Mouse (Mus musculus) MEL (cell line): ENCODE data around the gene Zfr. TPM values are rescaled to one million over a fixed set of nuclear protein-coding genes. Genes with fewer than 3 reads are reported as not detected.

ENCODE experiments used
- DNase-seq: peaks from one replicate; pipeline ENCODE4 v3.0.0; 2011; ENCODE audit warnings: low read depth, low spot score
- H3K27ac ChIP-seq: 2 replicates; pipeline ENCODE4 v1.5.1; 2012; ENCODE audit warnings: low read depth, mild to moderate bottlenecking, control low read depth, low read length, moderate library complexity; ENCODE audit not compliant: control insufficient read depth
- H3K27me3 ChIP-seq, 2 experiments: fragments of 150-350 bp in 1 of 2; sonication (generic) in 1 of 2; 2 replicates each; pipeline ENCODE4 v1.6.1; 2012; ENCODE audit warnings: low read length in 2 of 2, mild to moderate bottlenecking in 2 of 2, improper control_type of control experiment in 1 of 2, moderate library complexity in 1 of 2; ENCODE audit not compliant: insufficient read depth in 2 of 2, control insufficient read depth in 1 of 2
- H3K36me3 ChIP-seq, 2 experiments: 2 replicates each; pipeline ENCODE4 v1.6.1; 2012 to 2014; ENCODE audit warnings: low read length in 2 of 2, improper control_type of control experiment in 1 of 2, inconsistent platforms in 1 of 2, mild to moderate bottlenecking in 1 of 2; ENCODE audit not compliant: insufficient read depth in 2 of 2, control insufficient read depth in 1 of 2
- H3K4me1 ChIP-seq, 2 experiments: fragments of 150-350 bp in 1 of 2; sonication (generic) in 1 of 2; 2 replicates each; pipeline ENCODE4 v1.6.1; 2012; ENCODE audit warnings: low read length in 2 of 2, improper control_type of control experiment in 1 of 2, mild to moderate bottlenecking in 1 of 2; ENCODE audit not compliant: insufficient read depth in 2 of 2, control insufficient read depth in 1 of 2
- H3K4me3 ChIP-seq, 2 experiments: fragments of 150-350 bp in 1 of 2; sonication (generic) in 1 of 2; 2 replicates each; pipeline ENCODE4 v1.5.1; 2012; ENCODE audit warnings: low read depth in 2 of 2, low read length in 2 of 2, mild to moderate bottlenecking in 2 of 2, moderate library complexity in 2 of 2, control low read depth in 1 of 2, improper control_type of control experiment in 1 of 2; ENCODE audit not compliant: control insufficient read depth in 1 of 2, insufficient read depth in 1 of 2
- H3K79me2 ChIP-seq: 2 replicates; pipeline ENCODE4 v1.6.1; 2012; ENCODE audit warnings: mild to moderate bottlenecking, low read length, moderate library complexity; ENCODE audit not compliant: control insufficient read depth, poor library complexity, insufficient read depth
- H3K9ac ChIP-seq: 2 replicates; pipeline ENCODE4 v1.6.1; 2012; ENCODE audit warnings: low read depth, mild to moderate bottlenecking, control low read depth, low read length, moderate library complexity; ENCODE audit not compliant: control insufficient read depth, poor library complexity, severe bottlenecking
- H3K9me3 ChIP-seq: fragments of 150-350 bp; sonication (generic); replicated peaks from 2 replicates; pipeline ENCODE4 v1.6.1; 2012; ENCODE audit warnings: mild to moderate bottlenecking, low read length, improper control_type of control experiment, moderate library complexity; ENCODE audit not compliant: insufficient read depth
- BHLHE40 ChIP-seq: IDR thresholded peaks from 2 replicates; pipeline ENCODE4 v1.6.1; 2012; ENCODE audit warnings: low read depth, mild to moderate bottlenecking, inconsistent platforms, low read length, improper control_type of control experiment, borderline replicate concordance
- CHD1 ChIP-seq: IDR thresholded peaks from 2 replicates; pipeline ENCODE4 v1.6.1; 2012; ENCODE audit warnings: low read depth, mild to moderate bottlenecking, inconsistent platforms, low read length, improper control_type of control experiment
- CHD2 ChIP-seq: IDR thresholded peaks from 2 replicates; pipeline ENCODE4 v1.6.1; 2011; ENCODE audit warnings: low read length, improper control_type of control experiment
- CTCF ChIP-seq, 3 experiments: IDR thresholded peaks in 2 of 3; conservative IDR thresholded peaks in 1 of 3; 2 replicates each; pipeline ENCODE4 v1.5.1; 2011 to 2012; ENCODE audit warnings: low read length in 3 of 3, low read depth in 2 of 3, mild to moderate bottlenecking in 2 of 3, improper control_type of control experiment in 1 of 3, inconsistent platforms in 1 of 3, mixed read lengths in 1 of 3, moderate library complexity in 1 of 3; ENCODE audit not compliant: control insufficient read depth in 1 of 3, insufficient read depth in 1 of 3, poor library complexity in 1 of 3, severe bottlenecking in 1 of 3
- EP300 ChIP-seq, 2 experiments: IDR thresholded peaks; 2 replicates each; pipeline ENCODE4 v1.6.1; 2011; ENCODE audit warnings: improper control_type of control experiment in 2 of 2, low read length in 2 of 2, low read depth in 1 of 2, mild to moderate bottlenecking in 1 of 2
- ETS1 ChIP-seq: IDR thresholded peaks from 2 replicates; pipeline ENCODE4 v1.6.1; 2012; ENCODE audit warnings: low read depth, mild to moderate bottlenecking, inconsistent platforms, low read length, improper control_type of control experiment, moderate library complexity
- MAX ChIP-seq: IDR thresholded peaks from 2 replicates; pipeline ENCODE4 v1.6.1; 2011; ENCODE audit warnings: low read length, improper control_type of control experiment
- MEF2A ChIP-seq: IDR thresholded peaks from 2 replicates; pipeline ENCODE4 v1.6.1; 2014; ENCODE audit warnings: low read depth, mild to moderate bottlenecking, inconsistent platforms, low read length, improper control_type of control experiment; ENCODE audit not compliant: poor library complexity, insufficient replicate concordance, severe bottlenecking; ENCODE audit errors: extremely low read depth
- MXI1 ChIP-seq: IDR thresholded peaks from 2 replicates; pipeline ENCODE4 v1.6.1; 2011; ENCODE audit warnings: mild to moderate bottlenecking, low read depth, low read length, improper control_type of control experiment
- NELFE ChIP-seq: IDR thresholded peaks from 2 replicates; pipeline ENCODE4 v1.6.1; 2011; ENCODE audit warnings: low read depth, low read length, improper control_type of control experiment
- POLR2AphosphoS2 ChIP-seq: IDR thresholded peaks from 2 replicates; pipeline ENCODE4 v1.6.1; 2011; ENCODE audit warnings: low read length, improper control_type of control experiment
- POLR2AphosphoS5 ChIP-seq: IDR thresholded peaks from 2 replicates; pipeline ENCODE4 v1.6.1; 2012; ENCODE audit warnings: low read depth, borderline replicate concordance, mild to moderate bottlenecking, inconsistent platforms, low read length, moderate library complexity, mixed read lengths
- RAD21 ChIP-seq: IDR thresholded peaks from 2 replicates; pipeline ENCODE4 v1.6.1; 2011; ENCODE audit warnings: mild to moderate bottlenecking, low read depth, low read length, improper control_type of control experiment
- SMC3 ChIP-seq: IDR thresholded peaks from 2 replicates; pipeline ENCODE4 v1.6.1; 2011; ENCODE audit warnings: low read depth, low read length, improper control_type of control experiment
- TAL1 ChIP-seq: IDR thresholded peaks from 2 replicates; pipeline ENCODE4 v1.6.1; 2012; ENCODE audit warnings: mild to moderate bottlenecking, inconsistent platforms, low read length, moderate library complexity, mixed read lengths
- TBP ChIP-seq: IDR thresholded peaks from 2 replicates; pipeline ENCODE4 v1.8.0; 2011; ENCODE audit warnings: low read depth, low read length, improper control_type of control experiment
- TCF12 ChIP-seq: IDR thresholded peaks from 2 replicates; pipeline ENCODE4 v1.6.1; 2014; ENCODE audit warnings: low read depth, mild to moderate bottlenecking, inconsistent platforms, low read length, improper control_type of control experiment, moderate library complexity
- ZC3H11A ChIP-seq: IDR thresholded peaks from 2 replicates; pipeline ENCODE4 v1.6.1; 2012; ENCODE audit warnings: low read depth, mild to moderate bottlenecking, inconsistent platforms, low read length, improper control_type of control experiment
- ZNF384 ChIP-seq: IDR thresholded peaks from 2 replicates; pipeline ENCODE4 v1.6.1; 2012; ENCODE audit warnings: low read depth, mild to moderate bottlenecking, inconsistent platforms, low read length, improper control_type of control experiment
- polyA plus RNA-seq, 2 experiments: library from polyadenylated mRNA; stranded (reverse) in 1 of 2; unstranded in 1 of 2; fragments of >175 nt in 1 of 2; fragments of >200 nt in 1 of 2; gene quantifications; 2 replicates each; pipeline versions ENCODE4 v1.2.1 to v1.2.4; 2012; ENCODE audit warnings: low replicate concordance in 2 of 2, low read depth in 1 of 2; ENCODE audit not compliant: insufficient read length in 2 of 2, insufficient read depth in 1 of 2, missing spikeins in 1 of 2
- total RNA-seq: library from RNA; depleted of rRNA; stranded (reverse); fragments of 300-350 nt; gene quantifications from 2 replicates; pipeline ENCODE4 v1.2.3, GENCODE M21; 2012

The Zfr gene
- total and polyA plus RNA-seq, 3 experiments = 54.4 to 199 (median 108) TPM

DNA sequence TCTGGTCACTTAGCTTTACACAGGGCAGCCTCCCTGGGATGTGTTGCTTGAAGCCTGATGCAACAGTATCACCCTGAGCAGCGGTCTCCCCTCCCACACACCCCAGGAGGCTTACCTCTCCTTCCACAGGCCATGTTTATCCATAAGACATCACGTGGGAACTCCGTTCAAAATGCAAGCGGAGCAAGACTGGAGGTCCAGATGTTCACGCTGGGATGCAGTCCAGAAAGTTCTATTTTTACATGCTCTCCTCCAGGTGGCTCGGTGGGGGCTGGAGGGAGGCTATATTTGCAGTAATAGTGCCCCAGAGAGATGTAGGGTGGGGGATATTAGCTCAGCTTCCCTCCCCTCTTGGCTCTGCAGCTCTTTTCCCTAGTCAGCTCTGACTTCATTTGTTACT, 33.5 kb upstream of the Zfr start:
- H3K4me3 ChIP-seq = no peak overlapping the region
- no peak overlapping the region for H3K27ac ChIP-seq
- no peaks in the 10 kb centered on the region for H3K4me1 ChIP-seq
- peaks cover 0 to 2% of the 10 kb centered on the region in 2 experiments; a peak in 3 of 4 replicates for H3K27me3 ChIP-seq
- TF ChIP-seq POLR2AphosphoS5 = no peak
- no peak for TF ChIP-seq BHLHE40
- no peak for TF ChIP-seq NELFE
- no peaks in the 10 kb centered on the region for H3K9me3 ChIP-seq
- H3K36me3 ChIP-seq = no peaks in the 10 kb centered on the region
- H3K79me2 ChIP-seq = no peaks in the 10 kb centered on the region
- no peak for DNase-seq
- H3K9ac ChIP-seq = no peak overlapping the region

DNA sequence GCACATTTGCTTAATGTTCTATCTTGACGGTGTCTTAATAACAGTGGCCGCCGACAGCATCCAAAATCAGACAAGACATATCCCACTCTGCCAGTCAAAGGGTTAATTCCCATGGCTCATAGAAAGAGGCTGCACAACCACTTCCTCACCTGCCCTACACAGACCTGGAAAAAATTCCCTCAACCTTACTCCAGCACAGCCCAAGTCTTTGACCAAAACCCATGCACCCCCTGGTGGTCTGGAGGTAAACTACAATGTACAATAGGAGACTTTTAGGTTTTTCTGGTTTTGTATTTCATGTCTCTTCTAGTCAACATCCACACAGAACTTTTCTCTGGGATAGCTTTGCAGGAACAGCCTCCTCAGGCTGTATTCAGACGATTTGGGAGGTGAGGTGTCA, 32.8 kb upstream of the Zfr start:
- Histone ChIP-seq H3K9ac (no peak overlapping the region), H3K79me2 (no peaks in the 10 kb centered on the region), H3K27ac (no peak overlapping the region), H3K9me3 (no peaks in the 10 kb centered on the region), H3K27me3 (peaks cover 0 to 2% of the 10 kb centered on the region in 2 experiments; a peak in 3 of 4 replicates), H3K36me3 (no peaks in the 10 kb centered on the region), H3K4me1 (no peaks in the 10 kb centered on the region), H3K4me3 (no peak overlapping the region)
- peak; percentile 73 for DNase-seq
- no peak for TF ChIP-seq CHD1
- no peak for TF ChIP-seq MAX
- TF ChIP-seq ZNF384 = peak; percentile 38; the same call in 1 of the 2 replicates
- no peak for TF ChIP-seq TCF12
- TF ChIP-seq CTCF (IDR thresholded peaks at IDR 0.05 in 2 of 3, conservative IDR thresholded peaks at IDR 0.05 in 1 of 3; ENCODE audit: control insufficient read depth in 1 of 3, insufficient read depth in 1 of 3, low read depth in 2 of 3, low read length in 3 of 3, poor library complexity in 1 of 3, severe bottlenecking in 1 of 3) = peak; percentile 64 to 91 (median 87)
- TF ChIP-seq CHD2 = no peak
- TF ChIP-seq ETS1 = no peak
- no peak for TF ChIP-seq POLR2AphosphoS2
- TF ChIP-seq MXI1 = no peak
- TF ChIP-seq EP300 (IDR thresholded peaks at IDR 0.05; ENCODE audit: low read depth in 1 of 2, low read length in 2 of 2) = no peak
- TF ChIP-seq ZC3H11A = peak; percentile 93
- 0 out of 2 replicates have a peak, but pooled peaks have one; percentile 20 for TF ChIP-seq TBP
- peak; percentile 100 for TF ChIP-seq SMC3
- TF ChIP-seq MEF2A = no peak
- TF ChIP-seq RAD21 = peak; percentile 82
- TF ChIP-seq TAL1 = no peak
